In genomic region chr1:130350077-130350635, GRCm38 (mm10) we compare ENCODE assay signal across 8 mouse cellular contexts.
DNase-seq lines count a peak whose midpoint lies in the region; ATAC-seq lines count a peak whose summit lies in the region.

No protein-coding gene starts in this region.

- H3K4me3 ChIP-seq in forebrain, embryonic 14.5 days (ENCODE audit: low read depth, low read length), result no peak overlapping the region

- H3K36me3 ChIP-seq in forebrain, embryonic 14.5 days (ENCODE audit: control insufficient read depth, insufficient read depth, low read length), result no peaks in the 10 kb centered on the region

- no peak overlapping the region for H3K4me2 ChIP-seq in forebrain, embryonic 14.5 days (ENCODE audit: low read length)

- H3K9ac ChIP-seq in forebrain, embryonic 14.5 days (ENCODE audit: low read length), result no peak overlapping the region

- intact Hi-C loops in gastrocnemius, postnatal 36 days (cut with DNase I), result loop anchor here (10.0 kb wide), 2 partner anchors 855 to 1475 kb away; no protein-coding TSS in a partner anchor

- 23% methylated on average over 1 of the region's 1 CpGs for WGBS in forebrain, embryonic 14.5 days

- no peaks in the 10 kb centered on the region for H3K4me1 ChIP-seq in forebrain, embryonic 14.5 days (ENCODE audit: control insufficient read depth, insufficient read depth, low read length)

- DNase-seq in adrenal gland, postnatal 36 days, result peak; percentile 4 to 9
- no peak for DNase-seq in adrenal gland, postnatal 4 days (ENCODE audit: low spot score in 2 of 2)
- DNase-seq in right cerebral cortex, postnatal 25 days, result peak; percentile 5
- DNase-seq in right cerebral cortex, postnatal 14 days, result no peak
- DNase-seq in forebrain, embryonic 14.5 days (ENCODE audit: low spot score), result peak; percentile 85
- DNase-seq in layer of hippocampus, postnatal 10 days (ENCODE audit: low spot score in 2 of 2), result peak; percentile 15 to 29
- peak; percentile 33 for DNase-seq in naive thymus-derived CD4-positive, alpha-beta T cell, adult 2 months (ENCODE audit: low read depth)
- DNase-seq in gastrocnemius, postnatal 36 days, result no peak

- no peaks in the 10 kb centered on the region for H3K27me3 ChIP-seq in forebrain, embryonic 14.5 days (replicated peaks; ENCODE audit: control insufficient read depth, insufficient read depth, low read length)

- ATAC-seq in forebrain, embryonic 14.5 days, result peak; percentile 87

- H3K9me3 ChIP-seq in forebrain, embryonic 14.5 days (replicated peaks; ENCODE audit: control insufficient read depth, low read length), result no peaks in the 10 kb centered on the region

- H3K27ac ChIP-seq in forebrain, embryonic 14.5 days (ENCODE audit: low read depth, low read length), result no peak overlapping the region

Comparison
In these comparisons a context has a peak if more than half of its experiments do, and no peak if none do; other contexts are left out.
1. DNase-seq: peak in adrenal gland, postnatal 36 days (2 of 2), right cerebral cortex, postnatal 25 days (single experiment), forebrain, embryonic 14.5 days (single experiment), layer of hippocampus, postnatal 10 days (2 of 2) and naive thymus-derived CD4-positive, alpha-beta T cell, adult 2 months (single experiment); none in adrenal gland, postnatal 4 days (0 of 2), right cerebral cortex, postnatal 14 days (single experiment) and gastrocnemius, postnatal 36 days (0 of 2).